Mouse (Mus musculus) lung, adult 2 months (tissue): ENCODE results near the gene Mical3.

ENCODE experiments used
- CTCF ChIP-seq: fragments of 200-500 bp; IDR thresholded peaks from 2 replicates; pipeline ENCODE4 v1.5.1; 2011; ENCODE audit warnings: mild to moderate bottlenecking, low read length, control low read depth; ENCODE audit not compliant: insufficient read depth
- POLR2A ChIP-seq: fragments of 200-500 bp; IDR thresholded peaks from 2 replicates; pipeline ENCODE4 v1.6.1; 2011; ENCODE audit warnings: low read depth, mild to moderate bottlenecking, control low read depth, low read length, borderline replicate concordance; ENCODE audit errors: extremely low read depth

GRCm38 (mm10) chr6:121078175-121078574 lies 52.6 kb downstream of the Mical3 start:
- TF ChIP-seq CTCF (no peak), POLR2A (no peak)
